Mouse (Mus musculus) left cerebral cortex, adult 11 months (tissue): ENCODE data around the gene Aurkaip1.
"Not testable (repeated sequence)": the region's sequence is repeated elsewhere in the genome, so short reads cannot be mapped to it uniquely, and the experiment has no call there.

Experiments
- DNase-seq: peaks from one replicate; pipeline ENCODE4 v3.0.0; 2022; ENCODE audit warnings: low spot score

Gene Aurkaip1

DNA sequence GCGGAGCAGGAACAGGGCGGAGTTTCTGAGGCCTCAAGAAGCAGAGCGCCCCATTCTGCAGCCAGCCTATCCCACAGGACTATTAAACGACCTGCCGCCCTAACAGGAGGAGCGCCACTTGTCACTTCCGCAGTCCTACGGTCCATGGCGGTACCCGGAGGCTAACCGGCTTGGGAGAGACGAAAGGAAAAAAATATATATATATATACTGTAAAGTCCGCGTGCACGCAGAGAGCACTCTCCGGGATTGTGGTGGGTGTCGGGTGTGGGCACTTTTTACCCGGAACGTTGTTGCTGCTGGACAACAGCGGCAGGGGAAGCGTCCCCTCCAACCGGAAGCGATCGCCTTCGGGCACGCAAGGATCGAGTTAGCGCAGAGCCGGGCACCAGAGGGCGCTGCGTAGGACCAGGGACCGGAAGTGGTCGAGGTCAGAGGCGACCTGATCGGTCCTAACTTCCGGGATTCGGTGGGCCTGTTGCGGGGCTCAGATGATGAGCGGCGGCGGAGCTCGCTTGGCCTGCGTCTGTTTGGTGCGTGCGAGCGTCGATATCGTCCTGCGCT, at the start of gene Aurkaip1:
Gene Aurkaip1, plus strand, starts transcription at position 68 of the 562 bp plus-strand sequence.
- DNase-seq = peak; percentile 92

DNA sequence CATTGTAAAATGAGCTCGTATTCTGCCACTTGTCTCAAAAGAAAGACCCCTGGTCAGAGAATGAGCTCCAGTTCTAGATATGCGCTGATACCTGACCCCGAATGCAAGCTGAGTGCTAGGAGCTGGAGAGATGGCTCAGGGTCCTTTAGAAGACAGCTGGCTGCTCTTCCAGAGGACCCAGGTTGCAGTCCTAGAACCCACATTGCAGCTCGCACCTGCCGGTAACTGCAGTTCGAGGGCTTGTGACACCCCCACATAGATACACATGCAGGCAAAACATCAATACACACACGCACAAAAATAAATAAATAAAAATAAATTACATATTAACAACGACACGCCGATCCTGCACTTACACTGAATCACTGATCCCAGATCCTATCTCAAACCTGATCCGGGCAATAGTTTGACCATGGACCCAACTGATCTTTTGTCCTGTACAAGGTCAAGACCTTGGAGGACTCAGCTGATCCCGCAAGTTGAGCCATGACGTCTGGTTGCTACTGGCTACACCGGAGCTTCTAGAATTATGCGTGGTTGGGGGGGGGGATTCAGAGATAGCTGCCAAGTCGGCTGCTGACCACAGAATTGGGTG, 47.5 kb upstream of the Aurkaip1 start:
- no peak for DNase-seq

DNA sequence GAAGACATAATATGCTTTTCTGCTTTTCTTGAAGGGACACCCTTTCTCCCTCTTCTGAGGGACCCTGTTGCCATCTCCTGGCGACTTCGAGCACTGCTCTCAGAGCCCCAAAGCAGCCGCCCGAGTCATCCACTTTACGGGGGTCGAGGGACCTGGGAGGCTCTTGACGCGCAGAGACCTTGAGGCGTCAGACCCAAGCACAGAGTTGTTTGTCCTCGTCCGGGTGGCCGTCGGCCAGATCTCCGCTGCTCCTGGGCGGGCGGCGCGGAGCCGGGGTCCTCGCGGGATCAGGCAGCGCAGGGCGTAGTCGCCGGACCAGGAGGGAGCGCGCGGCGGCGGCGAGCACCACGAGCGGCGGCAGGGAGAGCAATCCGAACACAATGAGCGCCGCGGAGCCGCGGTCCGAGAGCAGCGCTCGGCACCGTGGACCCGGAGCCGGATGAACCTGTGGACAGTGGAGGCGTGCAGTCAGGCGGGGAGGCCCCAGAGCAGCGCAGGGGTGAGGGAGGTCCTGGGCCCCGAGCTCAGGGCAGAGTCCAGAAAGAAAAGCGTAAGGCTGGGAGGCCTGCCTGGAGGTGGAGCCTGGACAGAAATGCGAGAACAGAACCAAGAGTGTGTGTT, 46.9 kb upstream of the Aurkaip1 start:
- no peak for DNase-seq

DNA sequence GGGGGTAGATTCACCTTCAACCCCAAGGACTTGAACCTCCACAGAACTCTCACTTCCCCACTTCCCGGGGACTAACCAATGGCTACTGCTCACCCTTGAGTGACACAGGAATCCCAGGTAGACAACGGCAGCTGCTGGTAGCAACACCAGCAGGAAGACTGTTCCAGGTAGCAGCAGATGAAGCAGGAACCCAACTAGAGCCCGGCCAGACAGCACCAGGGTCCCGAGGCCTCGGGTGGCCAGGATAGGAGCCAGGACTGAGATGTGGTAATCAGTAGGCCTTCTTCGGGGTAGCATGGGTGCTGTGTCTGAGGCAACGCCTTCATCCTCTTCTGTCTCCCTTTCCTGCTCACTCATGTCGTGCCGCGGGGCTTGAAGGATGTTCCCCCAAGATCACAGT, 45.8 kb upstream of the Aurkaip1 start:
- DNase-seq = no peak

DNA sequence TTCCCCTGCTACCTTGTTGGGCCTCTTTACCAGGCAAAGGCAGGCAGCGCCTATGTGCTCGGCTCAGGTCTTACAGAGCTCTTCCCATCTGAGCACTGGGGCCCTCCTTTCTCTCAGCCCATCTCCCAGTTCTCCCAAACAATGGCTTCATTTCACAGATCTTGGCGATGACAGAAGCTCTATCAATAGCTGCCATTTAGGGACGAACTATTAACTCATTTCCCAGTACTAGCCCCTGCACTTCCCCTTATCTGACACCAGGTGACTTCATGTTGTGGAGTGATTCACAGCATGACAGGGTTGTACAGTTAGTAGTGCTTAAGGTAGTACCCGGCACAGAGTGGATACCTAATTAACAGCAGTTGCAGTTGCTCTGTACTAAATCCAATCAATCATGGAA, 45.3 kb upstream of the Aurkaip1 start, which contains the start of gene Tmem88b:
Gene Tmem88b, minus strand, starts transcription at position 56 of the 400 bp plus-strand sequence.
- DNase-seq = no peak

DNA sequence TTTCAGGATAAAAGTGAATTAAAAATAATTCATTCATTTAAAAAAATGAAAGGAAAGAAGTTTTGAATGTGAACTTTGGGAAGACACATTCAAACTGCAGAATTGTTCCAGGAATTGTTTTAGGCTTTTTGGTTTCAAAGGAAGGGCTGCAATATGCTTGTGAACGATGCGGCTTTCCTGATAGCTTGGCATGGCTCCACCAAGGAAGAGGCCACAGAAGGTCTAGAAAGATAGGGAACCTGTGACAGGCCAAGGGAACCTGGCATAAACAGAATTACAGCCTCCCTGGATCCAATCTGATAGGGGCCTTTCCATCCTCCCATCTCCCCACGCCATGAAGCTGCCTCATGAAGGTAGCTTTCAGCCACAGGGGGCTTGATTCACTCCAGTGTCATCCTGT, 42.8 kb upstream of the Aurkaip1 start:
- no peak for DNase-seq

- DNase-seq = not testable (repeated sequence)
These were observed 42.2 kb upstream of the Aurkaip1 start for GRCm38 (mm10) chr4:155788833-155789232.

- DNase-seq = no peak
These were observed 41.0 kb upstream of the Aurkaip1 start, which contains the start of gene Ankrd65 for GRCm38 (mm10) chr4:155790021-155790489. TSS of gene Ankrd65 (plus strand) at chr4:155790439.

GRCm38 (mm10) chr4:155790650-155791161, 40.4 kb upstream of the Aurkaip1 start:
- DNase-seq = no peak

DNA sequence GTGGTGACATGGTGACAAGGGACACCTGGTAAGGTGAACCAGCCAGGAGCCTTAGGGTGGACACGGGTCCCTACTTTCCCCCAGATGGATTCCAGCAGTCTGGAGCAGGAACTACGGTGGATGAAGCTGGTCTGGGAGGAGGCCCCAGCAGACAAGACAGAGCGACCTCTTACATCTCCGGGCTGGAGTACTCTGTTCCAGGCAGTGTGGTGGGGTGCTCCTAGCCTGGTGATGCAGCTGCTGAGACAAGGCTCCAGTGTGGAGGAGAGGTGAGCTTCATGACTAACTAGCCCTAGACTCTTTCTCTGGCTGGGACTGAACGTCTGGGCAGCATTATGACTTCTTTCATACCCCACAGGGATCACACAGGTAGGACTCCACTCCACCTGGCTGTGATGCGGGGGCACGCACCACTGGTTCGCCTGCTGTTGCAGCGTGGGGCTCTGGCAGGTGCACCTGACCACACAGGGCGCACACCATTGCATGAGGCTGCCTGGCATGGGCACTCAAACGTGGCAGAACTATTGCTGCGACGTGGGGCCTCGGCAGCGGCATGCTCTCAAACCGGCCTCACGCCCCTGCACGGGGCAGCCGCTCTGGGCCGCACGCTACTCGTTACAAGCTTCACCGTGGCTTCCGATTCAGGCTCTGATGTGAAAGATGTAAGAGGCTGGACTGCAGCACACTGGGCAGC, 39.7 kb upstream of the Aurkaip1 start:
- no peak for DNase-seq

DNA sequence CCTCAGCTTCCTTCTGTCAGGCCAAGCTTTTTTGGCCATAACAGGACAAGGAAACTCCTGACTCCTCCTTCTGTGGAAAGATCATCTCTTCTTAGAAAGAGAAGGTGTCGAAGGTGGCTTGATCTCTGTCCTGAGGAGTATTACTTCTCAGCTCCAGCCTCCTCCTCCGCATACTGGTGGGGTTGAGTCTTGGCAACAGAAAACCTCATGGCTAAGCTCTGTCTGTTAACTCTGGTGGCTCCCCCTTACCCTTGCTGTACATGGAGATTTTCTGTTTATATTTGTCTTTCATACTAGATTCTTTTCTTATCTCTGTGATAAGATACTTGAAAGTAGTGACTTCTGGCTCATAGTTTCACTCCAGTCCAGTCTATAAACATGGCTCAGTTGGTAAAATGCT, 37.3 kb upstream of the Aurkaip1 start:
- DNase-seq = no peak

DNA sequence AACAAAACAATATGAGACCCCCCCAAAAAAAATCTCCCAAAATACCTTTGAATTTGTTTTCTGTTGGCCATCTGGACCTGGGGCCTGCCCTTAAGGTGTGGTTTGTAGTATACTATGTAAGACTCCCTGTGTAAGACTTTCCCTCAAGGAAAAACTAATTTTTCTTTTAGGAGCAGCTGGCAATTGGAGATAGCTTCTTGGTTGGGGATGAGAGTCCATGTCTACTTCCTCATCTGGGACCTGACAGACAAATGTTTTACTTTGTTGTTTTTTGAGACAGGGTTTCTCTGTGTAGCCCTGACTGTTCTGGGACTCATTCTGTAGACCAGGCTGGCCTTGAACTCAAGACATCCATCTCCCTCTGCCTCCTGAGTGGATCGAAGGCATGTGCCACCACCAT, 29.0 kb upstream of the Aurkaip1 start:
- no peak for DNase-seq

DNA sequence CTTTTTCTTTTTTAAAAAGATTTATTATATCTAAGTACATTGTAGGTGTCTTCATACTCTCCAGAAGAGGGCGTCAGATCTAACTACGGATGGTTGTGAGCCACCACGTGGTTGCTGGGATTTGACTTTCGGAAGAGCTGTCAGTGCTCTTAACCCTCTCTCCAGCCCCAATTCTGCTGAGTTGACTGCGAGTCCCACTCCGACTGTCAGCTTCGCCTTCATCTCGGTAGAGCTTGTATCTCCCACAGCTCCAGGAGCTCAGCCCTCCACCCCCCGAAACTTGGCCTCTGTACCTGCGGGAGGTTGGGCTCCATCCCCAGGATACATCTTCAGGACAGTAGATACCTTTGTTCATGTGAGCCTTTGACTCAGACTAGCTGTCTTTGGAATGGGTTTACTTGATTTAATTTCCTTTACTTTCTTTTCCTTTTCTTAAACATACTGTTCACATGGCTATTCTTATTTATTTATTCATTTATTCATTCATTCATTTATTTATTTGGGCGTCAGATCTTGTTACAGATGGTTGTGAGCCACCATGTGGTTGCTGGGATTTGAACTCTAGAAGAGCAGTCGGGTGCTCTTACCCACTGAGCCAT, 28.2 kb upstream of the Aurkaip1 start, which contains the start of gene Mrpl20:
Gene Mrpl20, plus strand, starts transcription at position 138 of the 599 bp plus-strand sequence.
- DNase-seq = no peak

GRCm38 (mm10) chr4:155803340-155804041, 27.6 kb upstream of the Aurkaip1 start:
- DNase-seq = peak; percentile 86

DNA sequence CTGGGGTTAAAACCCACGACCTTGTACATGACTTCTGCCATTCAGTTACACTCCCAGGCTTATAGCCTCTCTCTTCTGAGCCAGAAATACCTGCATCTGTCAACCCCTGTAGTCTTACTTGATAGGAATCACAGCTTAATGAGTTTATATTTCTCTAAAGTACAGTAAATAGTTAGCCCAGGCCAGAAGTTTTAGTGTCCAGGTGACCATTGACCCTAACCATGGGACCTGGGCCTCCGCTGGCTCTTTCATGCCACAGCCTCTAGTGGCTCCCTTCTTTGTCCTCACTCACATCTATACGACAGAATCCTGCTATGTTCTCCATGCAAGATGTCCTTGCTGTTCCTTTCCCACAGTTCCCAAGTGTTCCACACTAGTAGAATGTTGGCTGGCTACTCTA, 23.2 kb upstream of the Aurkaip1 start:
- no peak for DNase-seq

GRCm38 (mm10) chr4:155811929-155812664, 19.0 kb upstream of the Aurkaip1 start, which contains the start of gene Ccnl2:
TSS of gene Ccnl2 (plus strand) at chr4:155812489.
- DNase-seq = peak; percentile 89

- no peak for DNase-seq
These were observed 18.3 kb upstream of the Aurkaip1 start for GRCm38 (mm10) chr4:155812665-155813181.

- DNase-seq = no peak
These were observed 13.5 kb upstream of the Aurkaip1 start for GRCm38 (mm10) chr4:155817533-155817932.

- no peak for DNase-seq
These were observed 10.0 kb upstream of the Aurkaip1 start for GRCm38 (mm10) chr4:155821025-155821424.

DNA sequence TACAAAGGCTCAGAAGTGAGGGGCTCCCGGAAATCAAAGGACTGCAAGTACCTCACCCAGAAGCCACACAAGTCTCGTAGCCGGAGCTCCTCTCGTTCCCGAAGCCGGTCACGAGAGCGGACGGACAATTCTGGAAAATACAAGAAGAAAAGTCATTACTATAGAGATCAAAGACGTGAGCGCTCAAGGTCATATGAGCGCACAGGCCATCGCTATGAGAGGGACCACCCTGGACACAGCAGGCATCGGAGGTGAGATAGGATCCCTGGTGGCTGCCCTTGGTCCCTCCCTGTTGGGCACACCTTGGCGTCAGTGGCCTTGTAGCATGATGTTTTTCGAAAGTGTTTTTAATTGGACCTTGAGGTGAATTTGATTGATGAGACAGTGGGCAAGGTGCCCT, 7.6 kb upstream of the Aurkaip1 start:
- no peak for DNase-seq
